Mouse (Mus musculus) monocyte, adult 59 days (primary cell): ENCODE results near the gene Tceal3. TPM values are rescaled to one million over a fixed set of nuclear protein-coding genes. Genes with fewer than 3 reads are reported as not detected.

ENCODE experiments used
- total RNA-seq, 2 experiments: library from RNA; stranded (reverse); gene quantifications; one replicate each; pipeline ENCODE4 v1.2.4; 2023

Gene Tceal3
- total RNA-seq = not detected

DNA sequence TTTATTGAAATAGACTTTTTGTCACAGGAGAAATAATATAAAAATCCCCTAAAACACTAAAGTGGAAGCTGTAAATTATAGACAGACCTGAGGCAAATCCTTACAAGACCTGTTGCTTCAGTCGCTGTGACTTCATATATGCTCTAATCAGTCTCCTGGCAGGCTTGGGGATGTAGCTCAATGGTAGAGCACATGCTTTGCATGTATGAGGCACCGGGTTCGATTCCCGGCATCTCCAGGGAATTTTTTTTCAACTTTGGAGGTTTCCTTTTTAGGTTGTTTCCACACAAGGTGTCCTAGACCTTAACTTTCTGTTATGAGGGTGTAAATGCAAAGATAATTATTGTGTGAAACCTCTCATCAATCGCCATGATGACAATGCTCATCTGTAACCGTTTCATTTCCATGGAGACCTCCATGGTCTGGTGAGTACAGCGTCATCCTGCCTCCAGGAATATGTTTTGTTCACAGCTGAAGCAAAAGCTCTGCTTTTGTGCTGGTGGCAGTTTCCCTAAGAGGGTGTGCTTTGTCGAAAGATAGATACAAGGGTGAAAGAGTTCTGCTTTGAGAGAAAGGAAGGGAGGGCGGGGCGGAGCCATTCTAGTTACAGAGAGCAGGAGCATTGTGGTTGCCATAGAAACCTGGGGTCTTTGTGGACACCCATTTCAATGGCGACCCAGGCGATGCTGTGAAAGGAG is at the start of gene Tceal3:
Tceal3 (plus strand) TSS at position 644 of the 698 bp plus-strand sequence.

GRCm38 (mm10) chrX:136543956-136544355 is 46.7 kb upstream of the Tceal3 start, which contains the start of gene Kir3dl2:
Gene Kir3dl2, minus strand, starts transcription at chrX:136544056.

GRCm38 (mm10) chrX:136707446-136708167 is 117.0 kb downstream of the Tceal3 start, which contains the start of gene Tceal1:
Gene Tceal1, plus strand, starts transcription at chrX:136707982.

Other genes with a start within 250 kb of the Tceal3 start
- not detected for gene Kir3dl1, start 72.8 kb upstream of the Tceal3 start, total RNA-seq
- not detected for gene Kir3dl2, start 46.8 kb upstream of the Tceal3 start, total RNA-seq
- under 1 TPM; 0.18 to 0.39 TPM for gene Tceal1, start 117.1 kb downstream of the Tceal3 start, total RNA-seq
- gene Morf4l2, start 152.8 kb downstream of the Tceal3 start, total RNA-seq = 100 to 1,000 TPM; 105 to 108 TPM
- gene Glra4, start 189.3 kb downstream of the Tceal3 start, total RNA-seq = not detected
- gene Plp1, start 231.8 kb downstream of the Tceal3 start, total RNA-seq = under 1 TPM in 1 of 2 experiments, not detected in 1; 0.68 TPM